Mouse (Mus musculus): ENCODE results near the gene Hnrnpa0. TPM values are rescaled to one million over a fixed set of nuclear protein-coding genes. Genes with fewer than 3 reads are reported as not detected.
"Not testable (repeated sequence)": the region's sequence is repeated elsewhere in the genome, so short reads cannot be mapped to it uniquely, and the experiment has no call there.

Gene Hnrnpa0
- polyA plus RNA-seq, 1 experiment from 2014 or later, result 72.5 TPM

GRCm38 (mm10) chr13:58157036-58157435, 28.7 kb upstream of the Hnrnpa0 start:
- Histone ChIP-seq H3K4me2 (ENCODE audit: low read length) (peak overlapping the region; percentile 97), H3K9me3 (ENCODE audit: control insufficient read depth, low read length) (no peaks in the 10 kb centered on the region), H3K9ac (replicated peaks; ENCODE audit: low read length) (peak overlapping the region; percentile 88), H3K4me3 (replicated peaks; ENCODE audit: low read depth, low read length) (peak overlapping the region; percentile 85), H3K27me3 (ENCODE audit: control insufficient read depth, insufficient read depth, low read length) (no peaks in the 10 kb centered on the region), H3K36me3 (ENCODE audit: control insufficient read depth, insufficient read depth, low read length) (peaks cover 23% of the 10 kb centered on the region), H3K27ac (replicated peaks; ENCODE audit: low read depth, low read length) (peak overlapping the region; percentile 70; the same call in 1 of the 2 replicates), H3K4me1 (ENCODE audit: control insufficient read depth, insufficient read depth, low read length) (peaks cover 5% of the 10 kb centered on the region; the same call in 1 of the 2 replicates)
- WGBS, result 22% methylated on average over 8 of the region's 8 CpGs
- ATAC-seq (ENCODE audit: low FRiP score, low TSS enrichment), result 0 out of 2 replicates have a peak, but pooled peaks have one; percentile 34
- peak; percentile 16 for DNase-seq

GRCm38 (mm10) chr13:58156031-58156430, 27.7 kb upstream of the Hnrnpa0 start:
- DNase-seq (no peak), ATAC-seq (ENCODE audit: low FRiP score, low TSS enrichment) (no peak)
- H3K9me3 ChIP-seq (ENCODE audit: control insufficient read depth, low read length), result no peaks in the 10 kb centered on the region
- H3K27me3 ChIP-seq (ENCODE audit: control insufficient read depth, insufficient read depth, low read length), result no peaks in the 10 kb centered on the region
- peaks cover 5% of the 10 kb centered on the region; the same call in 1 of the 2 replicates for H3K4me1 ChIP-seq (ENCODE audit: control insufficient read depth, insufficient read depth, low read length)
- WGBS, result 90% methylated on average over 2 of the region's 2 CpGs
- H3K27ac ChIP-seq (replicated peaks; ENCODE audit: low read depth, low read length), result no peak overlapping the region
- peaks cover 16% of the 10 kb centered on the region for H3K36me3 ChIP-seq (ENCODE audit: control insufficient read depth, insufficient read depth, low read length)
- no peak overlapping the region for H3K4me3 ChIP-seq (replicated peaks; ENCODE audit: low read depth, low read length)
- no peak overlapping the region for H3K9ac ChIP-seq (replicated peaks; ENCODE audit: low read length)
- H3K4me2 ChIP-seq (ENCODE audit: low read length), result no peak overlapping the region

- no peak overlapping the region for H3K4me3 ChIP-seq (replicated peaks; ENCODE audit: low read depth, low read length)
- ATAC-seq (ENCODE audit: low FRiP score, low TSS enrichment) (no peak), DNase-seq (no peak)
- H3K36me3 ChIP-seq (ENCODE audit: control insufficient read depth, insufficient read depth, low read length), result no peaks in the 10 kb centered on the region
- no peak overlapping the region for H3K9ac ChIP-seq (replicated peaks; ENCODE audit: low read length)
- H3K27me3 ChIP-seq (ENCODE audit: control insufficient read depth, insufficient read depth, low read length), result no peaks in the 10 kb centered on the region
- H3K9me3 ChIP-seq (ENCODE audit: control insufficient read depth, low read length), result no peaks in the 10 kb centered on the region
- H3K4me2 ChIP-seq (ENCODE audit: low read length), result no peak overlapping the region
- no peak overlapping the region for H3K27ac ChIP-seq (replicated peaks; ENCODE audit: low read depth, low read length)
- 75% methylated on average over 11 of the region's 11 CpGs for WGBS
- no peaks in the 10 kb centered on the region for H3K4me1 ChIP-seq (ENCODE audit: control insufficient read depth, insufficient read depth, low read length)
Observed at GRCm38 (mm10) chr13:58150442-58150841, 22.1 kb upstream of the Hnrnpa0 start.

GRCm38 (mm10) chr13:58149629-58150028, 21.3 kb upstream of the Hnrnpa0 start:
- H3K4me3 ChIP-seq (replicated peaks; ENCODE audit: low read depth, low read length), result no peak overlapping the region
- H3K4me1 ChIP-seq (ENCODE audit: control insufficient read depth, insufficient read depth, low read length), result no peaks in the 10 kb centered on the region
- H3K36me3 ChIP-seq (ENCODE audit: control insufficient read depth, insufficient read depth, low read length), result no peaks in the 10 kb centered on the region
- ATAC-seq (ENCODE audit: low FRiP score, low TSS enrichment), result no peak
- no peaks in the 10 kb centered on the region for H3K27me3 ChIP-seq (ENCODE audit: control insufficient read depth, insufficient read depth, low read length)
- no peak overlapping the region for H3K4me2 ChIP-seq (ENCODE audit: low read length)
- no peak for DNase-seq
- 86% methylated on average over 3 of the region's 3 CpGs for WGBS
- H3K9ac ChIP-seq (replicated peaks; ENCODE audit: low read length), result no peak overlapping the region
- H3K27ac ChIP-seq (replicated peaks; ENCODE audit: low read depth, low read length), result no peak overlapping the region
- H3K9me3 ChIP-seq (ENCODE audit: control insufficient read depth, low read length), result no peaks in the 10 kb centered on the region

GRCm38 (mm10) chr13:58149033-58149558, 20.7 kb upstream of the Hnrnpa0 start:
- peak; percentile 74 for DNase-seq
- H3K4me3 ChIP-seq (replicated peaks; ENCODE audit: low read depth, low read length), result peak overlapping the region; percentile 30
- ATAC-seq (ENCODE audit: low FRiP score, low TSS enrichment), result no peak; the same call in 1 of the 2 replicates

GRCm38 (mm10) chr13:58148256-58148831, 20.0 kb upstream of the Hnrnpa0 start:
- peak; percentile 78 for ATAC-seq (ENCODE audit: low FRiP score, low TSS enrichment)
- Histone ChIP-seq H3K27ac (replicated peaks; ENCODE audit: low read depth, low read length) (peak overlapping the region; percentile 28; the same call in 1 of the 2 replicates), H3K27me3 (ENCODE audit: control insufficient read depth, insufficient read depth, low read length) (no peaks in the 10 kb centered on the region)

More at GRCm38 (mm10) chr13:58149033-58149558, 20.7 kb upstream of the Hnrnpa0 start:
- no peaks in the 10 kb centered on the region for H3K9me3 ChIP-seq (ENCODE audit: control insufficient read depth, low read length)
- H3K4me1 ChIP-seq (ENCODE audit: control insufficient read depth, insufficient read depth, low read length), result no peaks in the 10 kb centered on the region
- 47% methylated on average over 5 of the region's 5 CpGs for WGBS
- no peaks in the 10 kb centered on the region for H3K27me3 ChIP-seq (ENCODE audit: control insufficient read depth, insufficient read depth, low read length)
- no peak overlapping the region for H3K27ac ChIP-seq (replicated peaks; ENCODE audit: low read depth, low read length)
- no peak overlapping the region for H3K9ac ChIP-seq (replicated peaks; ENCODE audit: low read length)
- no peaks in the 10 kb centered on the region for H3K36me3 ChIP-seq (ENCODE audit: control insufficient read depth, insufficient read depth, low read length)
- H3K4me2 ChIP-seq (ENCODE audit: low read length), result peak overlapping the region; percentile 71

GRCm38 (mm10) chr13:58147760-58148159, 19.4 kb upstream of the Hnrnpa0 start:
- ATAC-seq (ENCODE audit: low FRiP score, low TSS enrichment), result no peak
- no peak overlapping the region for H3K4me2 ChIP-seq (ENCODE audit: low read length)
- no peaks in the 10 kb centered on the region for H3K27me3 ChIP-seq (ENCODE audit: control insufficient read depth, insufficient read depth, low read length)
- no peak overlapping the region for H3K27ac ChIP-seq (replicated peaks; ENCODE audit: low read depth, low read length)
- H3K36me3 ChIP-seq (ENCODE audit: control insufficient read depth, insufficient read depth, low read length), result no peaks in the 10 kb centered on the region
- no peak overlapping the region for H3K4me3 ChIP-seq (replicated peaks; ENCODE audit: low read depth, low read length)
- 94% methylated on average over 1 of the region's 1 CpGs for WGBS
- no peak for DNase-seq
- H3K9ac ChIP-seq (replicated peaks; ENCODE audit: low read length), result no peak overlapping the region
- H3K4me1 ChIP-seq (ENCODE audit: control insufficient read depth, insufficient read depth, low read length), result no peaks in the 10 kb centered on the region
- no peaks in the 10 kb centered on the region for H3K9me3 ChIP-seq (ENCODE audit: control insufficient read depth, low read length)

More at GRCm38 (mm10) chr13:58148256-58148831, 20.0 kb upstream of the Hnrnpa0 start:
- peak overlapping the region; percentile 29; the same call in 1 of the 2 replicates for H3K9ac ChIP-seq (replicated peaks; ENCODE audit: low read length)
- H3K9me3 ChIP-seq (ENCODE audit: control insufficient read depth, low read length), result no peaks in the 10 kb centered on the region
- H3K4me1 ChIP-seq (ENCODE audit: control insufficient read depth, insufficient read depth, low read length), result no peaks in the 10 kb centered on the region
- peak overlapping the region; percentile 71 for H3K4me2 ChIP-seq (ENCODE audit: low read length)
- WGBS, result 0% methylated on average over 17 of the region's 17 CpGs
- peak overlapping the region; percentile 30 for H3K4me3 ChIP-seq (replicated peaks; ENCODE audit: low read depth, low read length)
- DNase-seq, result peak; percentile 85
- H3K36me3 ChIP-seq (ENCODE audit: control insufficient read depth, insufficient read depth, low read length), result no peaks in the 10 kb centered on the region

- not testable (repeated sequence) for H3K4me1 ChIP-seq (ENCODE audit: control insufficient read depth, insufficient read depth, low read length); H3K9ac ChIP-seq (replicated peaks; ENCODE audit: low read length); H3K27ac ChIP-seq (replicated peaks; ENCODE audit: low read depth, low read length); H3K36me3 ChIP-seq (ENCODE audit: control insufficient read depth, insufficient read depth, low read length); H3K4me2 ChIP-seq (ENCODE audit: low read length); H3K4me3 ChIP-seq (replicated peaks; ENCODE audit: low read depth, low read length); ATAC-seq (ENCODE audit: low FRiP score, low TSS enrichment); H3K27me3 ChIP-seq (ENCODE audit: control insufficient read depth, insufficient read depth, low read length); DNase-seq; H3K9me3 ChIP-seq (ENCODE audit: control insufficient read depth, low read length)
- 96% methylated on average over 8 of the region's 8 CpGs for WGBS
Observed at GRCm38 (mm10) chr13:58146603-58147002, 18.2 kb upstream of the Hnrnpa0 start.

GRCm38 (mm10) chr13:58131692-58132091, 3.3 kb upstream of the Hnrnpa0 start:
- no peak overlapping the region for H3K4me3 ChIP-seq (replicated peaks; ENCODE audit: low read depth, low read length)
- no peak for DNase-seq
- no peaks in the 10 kb centered on the region for H3K9me3 ChIP-seq (ENCODE audit: control insufficient read depth, low read length)
- no peak overlapping the region for H3K9ac ChIP-seq (replicated peaks; ENCODE audit: low read length)
- no peak overlapping the region for H3K27ac ChIP-seq (replicated peaks; ENCODE audit: low read depth, low read length)
- peaks cover 4% of the 10 kb centered on the region; the same call in 1 of the 2 replicates for H3K36me3 ChIP-seq (ENCODE audit: control insufficient read depth, insufficient read depth, low read length)
- no peaks in the 10 kb centered on the region for H3K27me3 ChIP-seq (ENCODE audit: control insufficient read depth, insufficient read depth, low read length)
- H3K4me2 ChIP-seq (ENCODE audit: low read length), result no peak overlapping the region
- ATAC-seq (ENCODE audit: low FRiP score, low TSS enrichment), result no peak
- whole genome bisulfite sequencing, result 57% methylated on average over 3 of the region's 3 CpGs
- 0 out of 2 replicates have a peak, but pooled peaks cover 8% of the 10 kb centered on the region for H3K4me1 ChIP-seq (ENCODE audit: control insufficient read depth, insufficient read depth, low read length)
